Mouse (Mus musculus) thymus, postnatal 10 days (tissue): ENCODE measurements at regions not wholly inside any gene's neighbourhood (a gene's known extent, or its start where the extent isn't known, plus 50 kb on each side); places are given as distances from the start of the nearest gene placed in this dataset.

Experiments
- DNase-seq, 2 experiments: peaks; one replicate each; pipeline ENCODE4 v3.0.0; 2021; ENCODE audit warnings: low spot score in 2 of 2

GRCm38 (mm10) chr12:26646141-26646540, 177.1 kb downstream of the Cmpk2 start:
- no peak for DNase-seq

DNA sequence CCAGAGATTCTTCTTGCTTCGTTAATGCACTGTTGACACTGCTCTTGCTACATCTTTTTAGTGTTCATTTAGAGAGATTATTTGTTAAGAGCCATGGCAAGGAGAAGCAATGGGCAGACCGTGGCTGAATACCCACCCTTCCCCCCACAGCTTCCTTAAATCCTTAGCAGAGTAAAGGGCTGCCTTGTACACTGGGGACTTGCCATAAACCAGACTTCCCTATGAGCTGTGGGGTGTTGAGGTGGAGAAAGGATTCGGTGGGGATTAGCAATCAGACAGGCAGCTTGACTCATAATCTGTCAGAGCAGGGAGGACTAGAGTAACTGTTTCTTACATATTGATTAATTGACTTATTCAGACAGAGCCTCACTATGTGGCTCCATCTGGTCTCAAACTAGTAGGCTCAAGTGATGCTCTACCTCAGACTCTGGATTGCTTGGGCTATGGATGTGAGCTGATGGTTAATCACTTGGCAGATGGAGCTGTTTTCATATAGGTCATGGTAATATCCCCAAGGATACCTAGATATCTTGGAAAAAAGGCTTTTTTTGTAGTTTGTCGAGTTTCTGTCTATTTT, 166.7 kb downstream of the Cmpk2 start:
- DNase-seq: no peak

- DNase-seq: no peak
Measured at GRCm38 (mm10) chr12:26635253-26635652, 166.2 kb downstream of the Cmpk2 start.

DNA sequence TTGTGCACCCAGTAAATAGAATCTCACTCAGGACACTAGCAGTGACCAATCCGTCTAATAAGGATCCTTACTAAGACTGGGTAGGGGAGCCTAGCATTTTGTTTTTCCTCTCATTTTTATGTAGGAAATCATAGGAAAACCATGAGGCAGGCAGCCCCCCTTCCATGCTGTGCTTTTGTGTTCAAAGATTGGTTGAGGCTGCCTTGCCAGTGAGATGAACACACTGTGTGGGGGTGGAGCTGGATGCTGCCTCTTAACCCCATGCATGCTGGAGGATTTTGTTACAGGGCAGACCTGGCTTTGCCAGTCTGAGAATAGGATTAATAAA, 162.8 kb downstream of the Cmpk2 start:
- no peak for DNase-seq

DNA sequence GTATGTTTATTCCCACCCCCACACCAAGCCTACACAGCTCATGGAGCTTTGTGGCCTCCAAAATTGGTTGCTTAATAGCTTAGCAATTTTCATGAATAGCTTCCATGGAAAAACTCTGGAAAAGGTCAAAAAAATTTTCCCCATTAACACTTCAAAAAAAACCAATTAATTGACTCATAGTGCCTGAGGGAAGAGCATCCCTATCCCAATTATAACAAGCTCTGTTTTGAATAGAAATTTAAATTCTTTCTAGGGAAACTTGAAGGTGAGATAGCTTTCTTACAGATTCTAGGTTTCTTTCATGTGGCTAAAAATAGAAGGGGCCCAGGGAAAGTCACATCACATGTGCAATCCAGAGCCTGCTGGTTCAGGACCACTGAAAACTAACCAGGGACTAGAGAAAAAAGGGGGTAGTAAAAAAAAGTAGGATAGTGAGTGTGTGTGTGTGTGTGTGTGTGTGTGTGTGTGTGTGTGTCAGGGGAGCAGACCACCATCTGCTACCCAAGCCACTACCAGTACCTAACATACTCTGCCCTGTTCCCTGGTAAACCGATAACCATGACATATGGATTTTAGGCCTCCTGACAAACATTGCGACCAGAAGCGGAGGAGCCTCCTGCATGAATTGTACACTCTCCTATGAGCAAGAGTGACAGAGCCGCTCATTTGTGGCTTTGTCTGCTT, 162.2 kb downstream of the Cmpk2 start:
- DNase-seq: no peak

DNA sequence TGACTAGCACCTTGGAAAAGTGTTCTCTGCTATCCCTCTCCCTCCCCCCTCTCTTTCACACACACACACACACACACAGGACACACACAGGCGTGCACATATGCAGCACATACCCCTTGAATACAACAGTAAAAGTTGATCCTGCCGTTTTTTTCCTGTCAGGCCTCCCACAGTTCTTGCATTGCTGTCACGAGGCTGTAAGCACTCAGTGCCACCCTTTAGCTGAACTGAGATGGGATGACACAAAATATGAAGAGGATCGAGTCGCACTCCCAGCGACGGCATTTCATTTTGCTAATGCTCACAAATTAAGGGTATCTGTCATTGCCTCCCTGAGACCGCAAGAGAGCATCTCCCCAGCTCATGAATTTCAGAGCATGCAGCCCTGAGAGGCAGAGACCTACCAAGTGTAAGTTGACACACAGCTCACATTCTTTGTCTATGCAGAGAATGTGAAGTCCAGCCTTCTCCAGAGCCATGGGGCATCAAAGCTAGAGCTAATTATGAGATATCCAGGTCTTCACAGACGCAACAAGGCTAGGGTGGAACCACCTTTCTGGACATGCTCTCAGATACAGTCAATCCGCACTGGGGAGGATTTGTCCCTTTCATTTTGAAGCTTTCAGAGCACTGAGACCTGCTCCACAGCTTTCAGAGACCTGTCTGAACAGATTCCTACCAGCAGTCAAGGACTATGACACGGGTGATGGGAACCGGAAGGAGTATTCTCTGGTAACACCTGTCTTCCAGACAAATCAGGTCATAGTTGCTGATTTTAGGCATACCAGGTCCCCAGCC, 152.3 kb downstream of the Cmpk2 start:
- DNase-seq: no peak

GRCm38 (mm10) chr12:26620501-26621134, 151.6 kb downstream of the Cmpk2 start:
- DNase-seq: no peak

DNA sequence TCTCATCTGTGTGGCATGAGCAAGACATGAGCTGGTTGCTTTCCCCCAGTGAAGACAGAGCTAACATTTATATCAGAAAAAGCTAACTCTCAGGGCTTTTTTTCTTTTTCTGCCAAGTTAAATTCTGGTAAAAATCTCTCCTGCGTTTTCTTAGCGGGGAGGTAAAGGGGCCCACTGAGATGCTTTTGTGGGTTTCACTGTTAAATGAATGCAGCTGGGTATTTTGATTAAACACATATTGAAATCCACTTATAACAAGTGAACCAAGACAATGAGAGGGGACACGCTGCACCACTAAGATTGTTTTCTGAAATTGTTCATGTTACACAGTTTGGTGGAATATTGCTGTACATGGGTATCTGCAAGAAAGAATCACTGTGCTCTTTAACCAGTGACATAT, 149.0 kb downstream of the Cmpk2 start:
- DNase-seq: no peak

GRCm38 (mm10) chr12:26613086-26613705, 144.2 kb downstream of the Cmpk2 start:
- DNase-seq: no peak

- no peak for DNase-seq
Measured at GRCm38 (mm10) chr12:26610079-26610478, 141.1 kb downstream of the Cmpk2 start.

DNA sequence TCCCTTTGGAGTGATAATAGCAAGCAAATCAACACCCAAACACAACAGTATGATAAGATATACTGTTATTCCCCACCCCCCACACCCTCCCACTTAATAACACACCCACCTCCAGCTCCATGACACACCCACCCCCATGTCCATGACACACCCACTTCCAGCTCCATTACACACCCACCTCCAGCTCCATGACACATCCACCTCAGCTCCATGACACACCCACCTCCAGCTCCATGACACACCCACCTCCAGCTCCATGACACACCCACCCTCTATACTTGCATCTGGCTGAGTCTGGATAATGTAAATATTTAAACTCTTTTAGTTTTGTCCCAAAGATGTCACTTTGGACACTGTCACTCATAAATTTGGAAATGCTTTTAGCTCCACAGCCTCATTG, 129.5 kb downstream of the Cmpk2 start:
- DNase-seq: no peak

DNA sequence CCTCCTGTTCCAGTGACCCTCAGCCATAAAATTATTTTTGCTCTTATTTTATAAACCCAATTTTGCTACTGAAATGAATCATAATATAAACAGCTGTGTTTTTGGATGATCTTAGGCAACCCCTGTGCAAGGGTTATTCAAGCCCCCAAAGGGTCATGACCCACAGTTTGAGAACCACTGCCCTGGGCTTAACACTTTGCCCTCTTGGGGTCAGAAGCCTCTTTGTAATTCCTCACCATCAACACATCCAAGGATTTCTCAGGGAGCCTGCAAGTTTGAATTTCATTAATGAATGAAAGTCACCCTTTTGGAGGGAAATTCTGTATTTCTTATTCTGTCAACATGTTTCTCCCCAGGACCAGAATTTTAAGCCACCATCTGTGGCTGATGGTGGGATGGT, 123.1 kb downstream of the Cmpk2 start:
- DNase-seq: no peak

DNA sequence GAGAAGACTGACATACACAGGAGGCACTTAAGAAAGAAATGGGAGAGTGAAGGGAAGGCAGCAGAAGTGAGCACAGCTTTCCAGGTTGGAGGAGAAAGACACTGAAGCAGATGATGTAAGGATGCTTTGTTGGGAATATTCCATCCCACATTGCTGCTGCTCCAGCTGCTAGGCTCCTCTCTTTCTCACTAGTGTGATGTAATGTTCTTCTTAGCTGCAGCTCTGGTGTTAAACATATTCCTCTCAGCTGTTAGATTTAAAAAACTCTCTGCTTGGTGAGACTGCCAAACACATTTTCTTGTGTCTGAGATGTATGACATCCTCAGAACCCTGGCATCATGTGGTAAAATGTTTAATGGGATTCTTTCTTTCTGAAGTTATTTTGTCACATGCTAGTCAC, 120.1 kb downstream of the Cmpk2 start:
- no peak for DNase-seq

DNA sequence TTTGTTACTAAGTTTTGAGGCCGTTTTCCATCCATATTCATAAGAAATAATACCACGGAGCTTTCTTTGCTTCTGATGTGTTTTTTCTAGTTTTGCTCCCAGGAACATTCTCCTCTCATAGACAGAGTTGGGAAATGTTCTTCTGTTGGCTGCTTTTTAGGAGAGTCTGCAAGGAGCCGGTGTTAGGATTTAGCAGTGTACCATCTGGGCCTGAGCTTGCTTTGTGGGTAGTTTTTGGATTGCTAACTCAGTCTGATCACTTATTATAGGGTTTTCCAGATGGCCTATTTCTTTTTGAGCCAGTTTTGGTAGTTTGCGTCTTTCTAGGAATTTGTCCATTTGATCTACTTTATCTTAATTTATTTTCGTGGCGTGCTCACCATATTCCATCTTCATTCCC, 108.4 kb downstream of the Cmpk2 start:
- DNase-seq: no peak

GRCm38 (mm10) chr12:26571602-26572001, 102.6 kb downstream of the Cmpk2 start:
- no peak for DNase-seq

GRCm38 (mm10) chr12:26567435-26567834, 98.4 kb downstream of the Cmpk2 start:
- no peak for DNase-seq

DNA sequence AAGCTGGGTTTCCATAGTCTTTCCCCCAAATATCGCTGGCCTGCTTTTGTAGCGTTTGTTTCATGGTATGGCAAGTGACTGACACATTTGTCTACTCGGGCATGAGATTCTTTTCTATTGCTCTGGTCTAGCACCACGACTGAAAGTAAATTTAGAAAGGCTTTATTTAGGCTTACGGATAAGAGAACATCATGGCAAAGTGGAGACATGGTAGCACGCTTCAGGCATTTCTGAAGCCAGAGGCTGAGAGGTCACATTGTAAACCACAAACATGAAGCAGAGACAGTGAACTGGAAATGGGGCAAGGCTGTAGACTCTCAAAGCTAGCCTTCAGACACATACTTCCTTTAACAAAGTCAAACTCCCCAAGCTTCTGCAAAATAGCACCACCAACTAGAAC, 93.9 kb downstream of the Cmpk2 start:
- DNase-seq: no peak

DNA sequence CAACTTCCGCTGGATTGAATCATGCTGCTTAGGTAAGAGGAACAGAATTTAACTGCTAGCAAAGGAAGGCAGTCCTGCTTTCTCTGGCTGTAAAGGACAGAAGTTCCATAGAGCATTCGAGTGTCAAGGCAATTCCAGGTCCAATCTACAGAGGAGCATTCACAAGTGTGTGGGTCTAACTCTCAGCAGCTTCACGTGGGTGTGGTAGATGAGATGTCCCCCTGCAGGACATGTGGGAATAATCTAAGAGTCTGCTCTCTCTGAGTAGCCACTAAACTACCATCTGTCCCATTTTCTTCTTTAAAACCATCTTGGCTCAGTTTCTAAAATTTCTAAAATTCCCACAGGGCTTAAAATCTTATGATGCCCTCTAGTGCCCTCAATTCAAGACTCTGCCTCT, 90.6 kb downstream of the Cmpk2 start:
- no peak for DNase-seq

DNA sequence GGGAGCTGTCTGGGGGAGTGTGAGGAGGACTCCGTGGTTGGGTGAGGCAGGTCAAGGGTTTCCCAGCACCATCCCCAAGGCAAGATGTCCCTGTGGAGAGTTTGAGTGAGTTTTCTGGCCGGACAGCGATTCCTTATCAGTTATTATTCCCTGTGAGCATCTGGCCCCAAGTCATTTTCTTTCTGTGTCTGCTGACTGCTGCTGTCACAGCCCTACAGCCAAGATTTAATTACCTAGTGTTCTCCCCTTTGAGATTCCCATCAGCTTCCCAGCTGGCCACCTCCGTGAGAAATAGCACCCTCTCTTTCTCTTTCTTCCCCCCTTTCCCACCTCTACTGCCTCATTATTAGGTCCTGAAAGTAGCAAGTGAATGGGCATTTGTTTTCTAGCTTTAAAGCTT, 88.4 kb downstream of the Cmpk2 start:
- no peak for DNase-seq

- no peak for DNase-seq
Measured at GRCm38 (mm10) chr12:26551168-26551926, 82.3 kb downstream of the Cmpk2 start.

DNA sequence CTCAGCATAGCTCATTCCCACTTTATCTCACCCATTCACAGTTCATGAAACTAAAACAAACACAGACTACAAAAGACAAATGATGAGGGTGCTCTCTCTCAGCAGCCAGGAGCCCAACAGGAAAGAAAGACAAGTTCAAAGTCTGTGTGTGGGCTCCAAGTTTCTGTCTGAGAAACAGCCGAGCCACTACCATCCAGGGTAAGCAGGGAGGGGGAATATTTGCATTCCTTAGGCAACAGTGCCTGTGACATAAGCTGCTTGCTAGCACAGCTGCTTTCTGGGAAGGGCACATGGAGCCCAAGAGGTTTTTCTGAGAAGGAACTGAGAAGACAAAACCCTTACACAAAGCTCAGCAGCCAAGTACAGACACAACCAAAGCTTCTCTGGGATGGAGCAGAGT, 78.5 kb downstream of the Cmpk2 start:
- DNase-seq: no peak

- no peak for DNase-seq
Measured at GRCm38 (mm10) chr12:26546361-26546760, 77.4 kb downstream of the Cmpk2 start.
